Mouse (Mus musculus): ENCODE data around the gene Rcbtb2. TPM values are rescaled to one million over a fixed set of nuclear protein-coding genes. Genes with fewer than 3 reads are reported as not detected.

The Rcbtb2 gene
- polyA plus RNA-seq, 1 experiment: 58.8 TPM

GRCm38 (mm10) chr14:73244061-73244597 is 121.3 kb downstream of the Rcbtb2 start:
- no peak for TF ChIP-seq CTCF (IDR thresholded peaks at IDR 0.05; ENCODE audit: borderline replicate concordance, extremely low read depth, insufficient read depth, insufficient read length)
- TF ChIP-seq POLR2A (IDR thresholded peaks at IDR 0.05; ENCODE audit: borderline replicate concordance, extremely low read depth, insufficient read depth, insufficient read length, poor library complexity, severe bottlenecking): no peak
- DNase-seq (ENCODE audit: low read depth): no peak

- no peak for TF ChIP-seq POLR2A (IDR thresholded peaks at IDR 0.05; ENCODE audit: borderline replicate concordance, extremely low read depth, insufficient read depth, insufficient read length, poor library complexity, severe bottlenecking)
- TF ChIP-seq CTCF (IDR thresholded peaks at IDR 0.05; ENCODE audit: borderline replicate concordance, extremely low read depth, insufficient read depth, insufficient read length): no peak
- no peak for DNase-seq (ENCODE audit: low read depth)
These were observed 127.2 kb downstream of the Rcbtb2 start for GRCm38 (mm10) chr14:73250056-73250455.

GRCm38 (mm10) chr14:73252276-73252675 is 129.4 kb downstream of the Rcbtb2 start:
- no peak for DNase-seq (ENCODE audit: low read depth)
- no peak for TF ChIP-seq POLR2A (IDR thresholded peaks at IDR 0.05; ENCODE audit: borderline replicate concordance, extremely low read depth, insufficient read depth, insufficient read length, poor library complexity, severe bottlenecking)
- TF ChIP-seq CTCF (IDR thresholded peaks at IDR 0.05; ENCODE audit: borderline replicate concordance, extremely low read depth, insufficient read depth, insufficient read length): no peak

- no peak for DNase-seq (ENCODE audit: low read depth)
- no peak for TF ChIP-seq CTCF (IDR thresholded peaks at IDR 0.05; ENCODE audit: borderline replicate concordance, extremely low read depth, insufficient read depth, insufficient read length)
- no peak for TF ChIP-seq POLR2A (IDR thresholded peaks at IDR 0.05; ENCODE audit: borderline replicate concordance, extremely low read depth, insufficient read depth, insufficient read length, poor library complexity, severe bottlenecking)
These were observed 130.8 kb downstream of the Rcbtb2 start for GRCm38 (mm10) chr14:73253453-73254251.

GRCm38 (mm10) chr14:73254412-73254811 is 131.6 kb downstream of the Rcbtb2 start:
- DNase-seq (ENCODE audit: low read depth): no peak
- TF ChIP-seq CTCF (IDR thresholded peaks at IDR 0.05; ENCODE audit: borderline replicate concordance, extremely low read depth, insufficient read depth, insufficient read length) (no peak), POLR2A (IDR thresholded peaks at IDR 0.05; ENCODE audit: borderline replicate concordance, extremely low read depth, insufficient read depth, insufficient read length, poor library complexity, severe bottlenecking) (no peak)

GRCm38 (mm10) chr14:73255426-73255970 is 132.7 kb downstream of the Rcbtb2 start:
- no peak for DNase-seq (ENCODE audit: low read depth)
- no peak for TF ChIP-seq CTCF (IDR thresholded peaks at IDR 0.05; ENCODE audit: borderline replicate concordance, extremely low read depth, insufficient read depth, insufficient read length)
- no peak for TF ChIP-seq POLR2A (IDR thresholded peaks at IDR 0.05; ENCODE audit: borderline replicate concordance, extremely low read depth, insufficient read depth, insufficient read length, poor library complexity, severe bottlenecking)

- no peak for DNase-seq (ENCODE audit: low read depth)
- no peak for TF ChIP-seq POLR2A (IDR thresholded peaks at IDR 0.05; ENCODE audit: borderline replicate concordance, extremely low read depth, insufficient read depth, insufficient read length, poor library complexity, severe bottlenecking)
- no peak for TF ChIP-seq CTCF (IDR thresholded peaks at IDR 0.05; ENCODE audit: borderline replicate concordance, extremely low read depth, insufficient read depth, insufficient read length)
These were observed 134.5 kb downstream of the Rcbtb2 start for GRCm38 (mm10) chr14:73257348-73257747.

Other genes starting within 250 kb of the Rcbtb2 start
- 0.14 and 0.41 TPM in 2 replicates for gene Cysltr2, start 73.9 kb upstream of the Rcbtb2 start, polyA plus RNA-seq (2012; rRNA removed)
- gene Lpar6, start 114.9 kb downstream of the Rcbtb2 start, polyA plus RNA-seq (2012; rRNA removed): 3.6 and 4.2 TPM in 2 replicates
- gene Rb1, start 202.8 kb downstream of the Rcbtb2 start, polyA plus RNA-seq (2012; rRNA removed): 31.1 and 38.2 TPM in 2 replicates